Mouse (Mus musculus) cerebellum, postnatal 25 days (tissue): ENCODE data around the gene Ciz1.
"Not testable (repeated sequence)": the region's sequence is repeated elsewhere in the genome, so short reads cannot be mapped to it uniquely, and the experiment has no call there.

Source experiments
- DNase-seq, 2 experiments: peaks; one replicate each; pipeline ENCODE4 v3.0.0; 2021; ENCODE audit warnings: mixed read lengths in 2 of 2

Ciz1 gene

GRCm38 (mm10) chr2:32348311-32348710 lies 3.8 kb upstream of the Ciz1 start:
- peak; percentile 83 for DNase-seq

GRCm38 (mm10) chr2:32349625-32350255 lies 2.4 kb upstream of the Ciz1 start:
- peak; percentile 60 to 61 for DNase-seq

- peak; percentile 74 for DNase-seq
These were observed 1.6 kb upstream of the Ciz1 start for GRCm38 (mm10) chr2:32350471-32351051.

- peak; percentile 72 to 78 for DNase-seq
These were observed 611 bp upstream of the Ciz1 start for GRCm38 (mm10) chr2:32351471-32351961.

GRCm38 (mm10) chr2:32353007-32353542 lies 948 bp downstream of the Ciz1 start, which contains the start of gene Dnm1:
TSS of gene Dnm1 (minus strand) at chr2:32353338.
- peak; percentile 99 to 100 for DNase-seq

GRCm38 (mm10) chr2:32353836-32354235 lies 1.7 kb downstream of the Ciz1 start:
- no peak for DNase-seq

- no peak for DNase-seq
These were observed 2.3 kb downstream of the Ciz1 start for GRCm38 (mm10) chr2:32354336-32354895.

GRCm38 (mm10) chr2:32356216-32356615 lies 4.1 kb downstream of the Ciz1 start:
- DNase-seq, result no peak

GRCm38 (mm10) chr2:32357710-32358109 lies 5.6 kb downstream of the Ciz1 start:
- no peak for DNase-seq

- DNase-seq, result no peak
These were observed 6.3 kb downstream of the Ciz1 start for GRCm38 (mm10) chr2:32358381-32358780.

- DNase-seq, result peak; percentile 86 to 87
These were observed 8.6 kb downstream of the Ciz1 start for GRCm38 (mm10) chr2:32360741-32361140.

- DNase-seq, result peak; percentile 91 to 94
These were observed 9.3 kb downstream of the Ciz1 start for GRCm38 (mm10) chr2:32361437-32361836.

GRCm38 (mm10) chr2:32362274-32362673 lies 10.1 kb downstream of the Ciz1 start:
- not testable (repeated sequence) for DNase-seq

- peak; percentile 98 for DNase-seq
These were observed 10.8 kb downstream of the Ciz1 start for GRCm38 (mm10) chr2:32362817-32363340.

GRCm38 (mm10) chr2:32363376-32364106 lies 11.4 kb downstream of the Ciz1 start:
- DNase-seq, result peak in 1 of 2 experiments; percentile 11

GRCm38 (mm10) chr2:32364121-32364520 lies 12.0 kb downstream of the Ciz1 start:
- DNase-seq, result peak in 1 of 2 experiments; percentile 15

GRCm38 (mm10) chr2:32367315-32367714 lies 15.2 kb downstream of the Ciz1 start:
- no peak for DNase-seq

GRCm38 (mm10) chr2:32374191-32374590 lies 22.1 kb downstream of the Ciz1 start:
- DNase-seq, result no peak

- DNase-seq, result no peak
These were observed 23.3 kb downstream of the Ciz1 start for GRCm38 (mm10) chr2:32375317-32375940.

GRCm38 (mm10) chr2:32376963-32377362 lies 24.8 kb downstream of the Ciz1 start:
- DNase-seq, result no peak

- DNase-seq, result peak in 1 of 2 experiments; percentile 37
These were observed 27.9 kb downstream of the Ciz1 start for GRCm38 (mm10) chr2:32380001-32380500.
